Mouse (Mus musculus) hematopoietic stem cell, adult 5-6 weeks (primary cell): Measurements from ENCODE around the gene Slc5a5. TPM values are rescaled to one million over a fixed set of nuclear protein-coding genes. Genes with fewer than 3 reads are reported as not detected.

Source experiments
- ATAC-seq, 2 experiments: fragments of 125-278 bp in 1 of 2; replicated peaks in 1 of 2; 2 replicates each; pipeline ENCODE4 v1.8.0; 2016 to 2017; ENCODE audit warnings: inconsistent platforms in 2 of 2, mild to moderate bottlenecking in 2 of 2, moderate number of reproducible peaks in 2 of 2, low read depth in 1 of 2, moderate TSS enrichment in 1 of 2; ENCODE audit not compliant: low FRiP score in 2 of 2, poor library complexity in 2 of 2, severe bottlenecking in 2 of 2, insufficient read depth in 1 of 2, low TSS enrichment in 1 of 2
- total RNA-seq: library from RNA; stranded (forward); fragments of 172-1452, 232-1000 nt; gene quantifications from 2 replicates; pipeline ENCODE4 v1.2.3, GENCODE M21; 2017

Slc5a5 gene
- total RNA-seq, 1 experiment from 2014 or later = not detected

- ATAC-seq = peak; percentile 66 to 72; a peak in 3 of 4 replicates
Measured at GRCm38 (mm10) chr8:70833018-70833482, 59.5 kb downstream of the Slc5a5 start.

Other genes starting within 250 kb of the Slc5a5 start
- 5.5 and 8.2 TPM in 2 replicates for gene Pgpep1, start 232.4 kb downstream of the Slc5a5 start, total RNA-seq
- 156 and 163 TPM in 2 replicates for gene Lsm4, start 219.5 kb downstream of the Slc5a5 start, total RNA-seq
- 83.4 and 89.4 TPM in 2 replicates for gene Jund, start 193.8 kb downstream of the Slc5a5 start, total RNA-seq
- gene Iqcn, start 189.3 kb downstream of the Slc5a5 start, total RNA-seq = 0.25 and 0.44 TPM in 2 replicates
- gene Gm3336, start 174.2 kb downstream of the Slc5a5 start, total RNA-seq = not detected in 2 replicates
- gene Pde4c, start 169.0 kb downstream of the Slc5a5 start, total RNA-seq = 0.56 and 1.0 TPM in 2 replicates
- gene Rab3a, start 138.1 kb downstream of the Slc5a5 start, total RNA-seq = 2.6 and 3.6 TPM in 2 replicates
- gene Mpv17l2, start 131.8 kb downstream of the Slc5a5 start, total RNA-seq = 7.0 and 7.1 TPM in 2 replicates
- 13.3 and 15.0 TPM in 2 replicates for gene Pik3r2, start 116.0 kb downstream of the Slc5a5 start, total RNA-seq
- gene Mast3, start 87.7 kb downstream of the Slc5a5 start, total RNA-seq = 14.4 and 28.0 TPM in 2 replicates
- 6.1 and 9.8 TPM in 2 replicates for gene Il12rb1, start 84.3 kb downstream of the Slc5a5 start, total RNA-seq
- gene Arrdc2, start 53.0 kb downstream of the Slc5a5 start, total RNA-seq = 8.6 and 8.8 TPM in 2 replicates
- 0.56 and 1.5 TPM in 2 replicates for gene Kcnn1, start 29.5 kb downstream of the Slc5a5 start, total RNA-seq
- 18.0 and 20.1 TPM in 2 replicates for gene Ccdc124, start 18.8 kb downstream of the Slc5a5 start, total RNA-seq
- gene Rpl18a, start 4.7 kb upstream of the Slc5a5 start, total RNA-seq = 2,300 and 3,111 TPM in 2 replicates
- gene Map1s, start 13.2 kb upstream of the Slc5a5 start, total RNA-seq = 11.9 and 13.0 TPM in 2 replicates